Mouse (Mus musculus): ENCODE measurements around the gene 4430402I18Rik.

GRCm38 (mm10) chr19:28854831-28855230 lies 112.8 kb downstream of the 4430402I18Rik start:
- no peak for TF ChIP-seq CTCF (IDR thresholded peaks at IDR 0.05)
- TF ChIP-seq EP300 (IDR thresholded peaks at IDR 0.05): no peak
